Mouse (Mus musculus): ENCODE results near the gene Gpr183.

- no peak for TF ChIP-seq CTCF (IDR thresholded peaks at IDR 0.05; ENCODE audit: low read depth)
- no peak for TF ChIP-seq EP300 (IDR thresholded peaks at IDR 0.05; ENCODE audit: low read depth)
Observed at GRCm38 (mm10) chr14:121927451-121927850, 37.5 kb downstream of the Gpr183 start.
